Mouse (Mus musculus) kidney, adult 8-10 months (tissue): ENCODE results near the gene Zfp87.

Source experiments
- DNase-seq, 2 experiments: peaks; one replicate each; pipeline ENCODE4 v3.0.0; 2022

Zfp87 gene

GRCm38 (mm10) chr13:67525753-67526410 lies at the start of gene Zfp87, which contains the start of gene Gm26965:
Gene Zfp87 (minus strand): TSS chr13:67526177.
Gene Gm26965 (minus strand): TSS chr13:67526151.
- peak; percentile 94 for DNase-seq

GRCm38 (mm10) chr13:67572591-67573189 lies 46.7 kb upstream of the Zfp87 start:
- DNase-seq = no peak

GRCm38 (mm10) chr13:67553730-67554129 lies 27.8 kb upstream of the Zfp87 start, which contains the start of gene Zfp748:
Gene Zfp748 (minus strand): TSS chr13:67553830.
- no peak for DNase-seq

- peak; percentile 89 to 91 for DNase-seq
Measured at GRCm38 (mm10) chr13:67552505-67553346, 26.7 kb upstream of the Zfp87 start.

- DNase-seq = no peak
Measured at GRCm38 (mm10) chr13:67545941-67546340, 20.0 kb upstream of the Zfp87 start.

GRCm38 (mm10) chr13:67527049-67527730 lies 1.2 kb upstream of the Zfp87 start:
- no peak for DNase-seq

- no peak for DNase-seq
Measured at GRCm38 (mm10) chr13:67500908-67501307, 25.1 kb downstream of the Zfp87 start.

GRCm38 (mm10) chr13:67500084-67500719 lies 25.8 kb downstream of the Zfp87 start, which contains the start of gene Zfp58:
Gene Zfp58 (minus strand): TSS chr13:67500555.
- peak; percentile 86 to 88 for DNase-seq

GRCm38 (mm10) chr13:67495631-67496030 lies 30.3 kb downstream of the Zfp87 start:
- peak in 1 of 2 experiments; percentile 3 for DNase-seq

GRCm38 (mm10) chr13:67484424-67484811 lies 41.6 kb downstream of the Zfp87 start:
- no peak for DNase-seq

GRCm38 (mm10) chr13:67483625-67484423 lies 42.2 kb downstream of the Zfp87 start, which contains the start of gene Zfp874b:
Gene Zfp874b (minus strand): TSS chr13:67484258.
- peak; percentile 93 for DNase-seq

GRCm38 (mm10) chr13:67481528-67481927 lies 44.4 kb downstream of the Zfp87 start:
- no peak for DNase-seq

GRCm38 (mm10) chr13:67469274-67469673 lies 56.7 kb downstream of the Zfp87 start:
- no peak for DNase-seq
